Mouse (Mus musculus) adipocyte (in vitro differentiated cells): ENCODE results near the gene Lrrc8c.
"Not testable (repeated sequence)": the region's sequence is repeated elsewhere in the genome, so short reads cannot be mapped to it uniquely, and the experiment has no call there.

Source experiments
- DNase-seq: peaks from one replicate; pipeline ENCODE4 v3.0.0-alpha.2; 2016; ENCODE audit warnings: low spot score

Gene Lrrc8c

DNA sequence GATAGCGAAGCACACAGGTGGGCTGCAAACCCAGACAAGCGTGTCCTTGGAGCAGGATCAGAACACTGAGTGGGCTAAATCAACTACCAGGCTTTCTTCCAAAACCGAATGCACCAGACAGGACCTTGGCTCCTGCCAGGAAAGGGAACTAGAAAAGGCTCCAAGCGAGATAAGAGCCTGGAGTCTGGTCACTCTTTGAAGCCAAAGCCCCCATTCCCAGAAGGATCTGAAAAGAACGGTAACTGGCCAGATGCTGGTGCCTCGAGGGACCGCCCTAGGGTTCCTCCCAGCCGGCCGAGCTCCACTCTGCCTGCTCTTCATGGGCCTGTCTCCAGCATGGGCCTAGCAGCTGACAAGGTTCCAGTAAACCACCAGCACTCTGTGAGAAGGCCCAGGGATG, 83.4 kb downstream of the Lrrc8c start:
- no peak for DNase-seq

- no peak for DNase-seq
These were observed 86.5 kb downstream of the Lrrc8c start for GRCm38 (mm10) chr5:105605736-105606135.

DNA sequence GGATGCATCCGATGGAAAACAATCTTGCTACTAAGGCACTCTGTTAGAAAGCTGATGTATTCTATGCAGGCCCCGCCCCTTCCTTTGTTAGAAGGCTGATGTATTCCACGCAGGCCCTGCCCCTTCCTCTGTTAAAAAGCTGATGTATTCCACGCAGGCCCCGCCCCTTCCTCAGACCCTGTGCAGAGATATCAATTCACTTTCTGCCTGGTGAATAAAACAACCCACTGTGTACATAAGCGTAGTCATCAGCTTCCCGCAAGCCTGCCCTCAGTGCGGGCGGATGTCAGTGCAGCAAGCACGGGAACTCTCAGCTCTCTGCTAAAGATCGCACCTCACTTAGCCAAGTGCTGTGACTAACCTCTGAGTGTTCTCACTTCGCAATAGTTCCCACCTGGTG, 90.5 kb downstream of the Lrrc8c start:
- DNase-seq: no peak

- no peak for DNase-seq
These were observed 93.8 kb downstream of the Lrrc8c start for GRCm38 (mm10) chr5:105613002-105613401.

GRCm38 (mm10) chr5:105614000-105614399, 94.8 kb downstream of the Lrrc8c start:
- DNase-seq: no peak

GRCm38 (mm10) chr5:105614682-105615434, 95.7 kb downstream of the Lrrc8c start:
- no peak for DNase-seq

- DNase-seq: no peak
These were observed 96.8 kb downstream of the Lrrc8c start for GRCm38 (mm10) chr5:105615871-105616454.

DNA sequence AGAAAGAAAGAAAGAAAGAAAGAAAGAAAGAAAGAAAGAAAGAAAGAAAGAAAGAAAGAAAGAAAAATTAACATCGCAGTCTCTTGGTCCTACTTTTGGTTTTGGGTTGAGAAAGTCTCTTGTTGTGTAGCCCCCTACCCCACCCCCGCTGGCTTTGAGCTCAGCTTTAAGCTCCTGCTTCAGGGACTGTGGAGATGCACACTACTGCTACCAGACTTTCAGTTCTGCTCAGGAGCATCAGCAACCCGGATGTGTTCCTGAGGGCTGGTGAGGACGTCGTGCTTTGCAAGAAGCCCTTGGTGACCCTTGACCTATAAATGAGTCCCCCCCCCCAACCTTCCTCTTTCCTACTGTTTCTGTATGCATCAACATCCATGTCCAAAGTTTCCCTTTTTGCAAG, 97.3 kb downstream of the Lrrc8c start:
- DNase-seq: no peak

DNA sequence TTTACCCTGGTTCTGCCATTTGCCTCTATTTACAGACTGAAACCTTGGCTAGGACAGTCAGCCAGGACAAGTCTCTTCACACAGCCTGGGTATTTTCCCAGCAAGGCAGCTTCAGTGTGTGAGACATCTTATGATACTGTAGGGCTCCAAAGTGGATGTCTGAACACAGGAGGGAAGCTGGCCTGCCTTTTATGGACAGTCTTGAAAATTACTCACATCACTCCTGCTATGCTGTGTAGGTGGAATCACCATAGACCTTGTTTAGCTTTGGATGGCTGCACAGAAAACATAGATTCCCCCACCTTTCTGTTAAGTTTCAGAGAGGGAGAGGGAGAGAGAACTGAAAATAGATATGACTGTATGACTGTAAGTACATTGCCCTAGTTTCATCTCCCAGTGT, 99.3 kb downstream of the Lrrc8c start:
- no peak for DNase-seq

DNA sequence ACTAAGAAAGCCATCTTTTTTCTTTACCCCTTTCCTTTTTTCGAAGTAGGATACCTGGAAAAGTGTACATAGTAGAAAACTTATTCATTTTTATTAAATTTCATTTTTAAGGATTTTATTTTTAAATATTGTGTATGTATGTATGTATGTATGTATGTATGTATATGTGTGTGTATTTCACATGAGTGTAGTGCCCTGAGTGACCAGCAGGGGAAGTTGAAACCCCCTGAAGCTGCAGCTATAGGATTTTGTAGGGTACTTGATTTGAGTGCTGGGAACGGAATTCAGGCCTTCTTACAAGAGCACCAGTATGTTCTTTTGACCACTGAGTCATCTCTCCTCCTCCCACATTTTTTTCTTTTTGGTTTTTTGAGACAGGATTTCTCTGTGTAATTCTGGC, 100.5 kb downstream of the Lrrc8c start:
- no peak for DNase-seq

GRCm38 (mm10) chr5:105620505-105621116, 101.4 kb downstream of the Lrrc8c start:
- peak; percentile 71 for DNase-seq

DNA sequence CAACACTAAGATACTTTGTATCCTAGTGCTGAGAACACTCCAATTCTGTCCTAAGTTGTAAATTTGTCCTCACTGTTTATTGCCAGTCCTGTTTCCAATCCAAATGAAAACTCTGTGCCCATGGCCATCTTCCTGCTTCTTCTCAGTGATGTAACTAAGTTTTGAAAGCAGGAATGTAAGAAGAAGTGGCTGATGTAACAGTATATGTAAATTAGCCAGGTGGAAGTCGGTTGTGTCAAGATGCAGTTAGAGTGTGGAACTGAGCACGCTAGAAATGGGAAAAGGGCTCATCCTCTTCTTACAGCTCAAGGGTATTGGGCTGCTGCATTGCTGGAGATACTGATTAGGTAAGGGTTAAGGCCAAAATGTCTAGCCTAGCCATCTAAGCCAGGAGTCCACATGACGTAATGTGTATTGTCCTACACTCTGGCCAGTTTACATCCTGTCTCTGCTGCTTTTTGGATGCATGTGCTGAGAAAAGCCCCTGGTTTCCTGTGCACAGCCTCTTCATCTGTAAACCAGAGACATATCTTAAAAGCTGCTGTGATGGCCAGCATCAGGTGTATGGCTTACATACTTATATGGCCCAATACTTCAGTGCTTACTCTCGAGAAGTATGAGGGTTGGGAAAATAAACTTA, 104.0 kb downstream of the Lrrc8c start:
- DNase-seq: no peak

DNA sequence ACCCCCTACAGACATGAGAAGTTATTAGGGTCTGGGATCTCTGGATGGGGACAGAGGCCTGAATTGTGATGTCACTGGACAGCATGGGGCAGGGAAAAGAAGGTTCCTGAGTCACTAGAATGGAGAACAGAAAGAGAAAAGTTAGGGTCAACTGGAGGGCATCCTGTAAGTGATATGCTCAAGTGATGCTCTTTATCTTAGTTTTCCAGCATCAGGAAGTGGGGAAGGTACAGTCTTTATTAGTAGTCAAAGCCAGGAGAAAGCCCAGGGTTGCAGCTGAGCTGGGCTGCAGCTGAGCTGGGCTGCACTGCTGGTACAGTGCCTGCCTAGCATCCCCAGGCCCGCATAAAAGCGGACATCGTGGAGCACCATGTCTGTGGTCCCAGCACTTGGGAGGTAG, 105.1 kb downstream of the Lrrc8c start:
- DNase-seq: no peak

- DNase-seq: no peak
These were observed 106.4 kb downstream of the Lrrc8c start for GRCm38 (mm10) chr5:105625504-105626150.

DNA sequence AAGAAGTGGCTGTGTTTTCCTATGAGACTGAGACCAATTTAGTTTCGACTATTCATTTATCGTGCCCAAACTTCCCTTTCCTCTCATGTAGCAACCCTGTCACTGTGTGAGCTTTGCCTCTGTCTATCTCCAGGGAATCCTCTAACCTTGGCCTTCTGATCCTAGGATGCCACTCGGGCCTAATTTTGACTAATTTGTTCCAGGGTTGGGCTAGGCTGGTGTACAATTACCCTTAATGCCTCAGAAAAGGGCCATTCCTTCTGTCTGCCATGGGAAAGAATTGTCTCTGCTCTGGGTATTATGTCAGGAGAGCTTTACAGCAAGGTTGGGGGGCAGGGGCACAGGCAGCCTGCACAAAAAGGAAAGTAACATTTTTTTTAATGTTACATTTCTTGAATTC, 107.2 kb downstream of the Lrrc8c start:
- DNase-seq: no peak

- no peak for DNase-seq
These were observed 107.9 kb downstream of the Lrrc8c start for GRCm38 (mm10) chr5:105627093-105627492.

GRCm38 (mm10) chr5:105629955-105630354, 110.8 kb downstream of the Lrrc8c start:
- DNase-seq: peak; percentile 46

DNA sequence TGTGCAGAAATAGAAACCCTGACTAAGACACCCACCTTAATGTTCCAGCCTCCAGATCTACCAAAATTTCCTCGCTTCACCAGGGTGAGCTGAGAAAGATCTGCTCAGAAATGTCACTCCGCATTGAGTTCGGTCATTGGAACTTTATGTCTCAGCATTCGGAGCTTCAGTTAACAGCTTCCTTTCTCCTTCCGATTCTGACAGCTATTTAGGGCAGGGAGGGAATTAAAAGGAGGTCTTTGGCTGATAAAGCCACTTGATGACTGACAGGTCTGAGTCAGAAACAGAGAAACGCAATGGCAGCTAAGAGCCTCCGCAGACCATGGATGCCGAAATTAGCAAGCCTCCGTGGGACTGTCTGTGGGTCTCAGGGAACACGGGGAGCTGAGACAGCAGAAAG, 112.9 kb downstream of the Lrrc8c start:
- DNase-seq: no peak

- no peak for DNase-seq
These were observed 116.4 kb downstream of the Lrrc8c start for GRCm38 (mm10) chr5:105635576-105635975.

GRCm38 (mm10) chr5:105636484-105637191, 117.5 kb downstream of the Lrrc8c start:
- DNase-seq: no peak

- not testable (repeated sequence) for DNase-seq
These were observed 119.1 kb downstream of the Lrrc8c start for GRCm38 (mm10) chr5:105638266-105638665.

GRCm38 (mm10) chr5:105638916-105639315, 119.7 kb downstream of the Lrrc8c start:
- DNase-seq: no peak
